Mouse (Mus musculus) lung, postnatal 25 days (tissue): Measurements from ENCODE around the gene Vmn2r73.
"Not testable (repeated sequence)": the region's sequence is repeated elsewhere in the genome, so short reads cannot be mapped to it uniquely, and the experiment has no call there.

Experiments
- DNase-seq: peaks from one replicate; pipeline ENCODE4 v3.0.0; 2022; ENCODE audit warnings: low spot score

The Vmn2r73 gene

GRCm38 (mm10) chr7:85876166-85876565 lies at the start of gene Vmn2r73:
TSS of gene Vmn2r73 (minus strand) at chr7:85876266.
- DNase-seq = no peak

- DNase-seq = no peak
Observed at GRCm38 (mm10) chr7:85840090-85840948, 35.7 kb downstream of the Vmn2r73 start.

GRCm38 (mm10) chr7:85818092-85818491 lies 58.0 kb downstream of the Vmn2r73 start:
- DNase-seq = not testable (repeated sequence)
